Mouse (Mus musculus) brain, adult 2 months (tissue): ENCODE data around the gene Akap5.
A peak's percentile ranks its signal among the peaks of the same experiment; 100 is the strongest.

Source experiments
- DNase-seq: peaks from one replicate; pipeline ENCODE4 v3.0.0; 2011; ENCODE audit warnings: low read depth, low spot score

Gene Akap5

DNA sequence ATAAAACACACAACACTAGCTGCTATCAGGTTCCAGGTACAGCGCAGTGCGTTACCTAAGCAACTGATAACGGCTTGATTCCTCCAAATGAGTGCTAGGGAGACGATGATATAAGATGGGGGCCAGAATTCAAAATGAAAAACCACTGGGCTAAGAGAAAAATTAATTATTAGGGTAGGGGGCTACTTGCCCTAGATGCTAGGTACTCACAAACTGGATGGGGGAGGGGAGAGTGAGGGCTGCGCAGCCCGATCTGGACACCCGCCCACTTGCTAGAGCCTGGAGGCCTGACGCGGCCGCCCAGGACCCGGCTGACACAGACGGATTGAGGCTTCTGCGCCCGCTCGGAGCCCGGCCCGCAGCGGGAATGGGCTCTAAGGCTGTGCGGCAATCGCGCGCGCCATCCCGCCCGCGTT lies 44.1 kb downstream of the Akap5 start:
- DNase-seq = peak; percentile 79

DNA sequence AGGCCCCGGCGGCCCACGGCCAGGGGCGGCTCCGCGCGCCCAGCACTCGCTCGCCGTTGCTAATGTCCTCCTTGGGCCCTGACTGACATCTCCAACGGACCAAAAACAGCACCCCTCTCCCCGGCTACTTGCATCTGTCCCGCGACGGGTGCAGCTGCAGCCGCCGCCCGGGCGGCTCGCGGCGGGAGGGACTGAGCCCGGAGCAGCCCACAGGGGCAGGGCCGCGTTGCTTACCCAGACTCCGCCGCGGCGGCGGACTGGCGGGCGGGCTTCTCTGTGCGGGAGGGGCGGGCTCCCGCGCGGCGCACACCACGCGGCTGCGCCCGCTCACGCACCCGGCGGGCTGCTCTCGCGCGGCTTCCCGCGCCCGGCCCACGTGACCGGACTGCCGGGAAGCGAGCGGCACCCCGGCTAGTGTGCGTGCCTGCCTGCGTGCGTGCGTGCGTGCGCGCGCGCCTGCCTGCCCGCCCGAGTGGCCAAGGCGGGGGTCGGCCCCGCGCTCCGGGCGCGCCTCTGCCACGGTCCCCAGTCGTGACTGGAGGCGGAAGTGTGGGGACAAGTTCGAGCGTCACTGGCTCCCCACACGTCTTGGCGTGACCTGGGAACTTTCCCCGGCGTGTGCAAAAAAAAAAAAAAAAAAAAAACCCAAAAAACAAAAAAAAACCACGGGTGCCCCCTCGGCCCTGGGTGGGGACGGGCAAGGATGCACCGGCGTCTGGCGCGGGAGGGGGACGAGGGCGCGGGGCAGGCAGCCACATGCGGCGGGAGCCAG lies 44.7 kb downstream of the Akap5 start, which contains the start of gene Zbtb25:
TSS of gene Zbtb25 (minus strand) at position 397 of the 772 bp plus-strand sequence.
- peak; percentile 98 for DNase-seq

DNA sequence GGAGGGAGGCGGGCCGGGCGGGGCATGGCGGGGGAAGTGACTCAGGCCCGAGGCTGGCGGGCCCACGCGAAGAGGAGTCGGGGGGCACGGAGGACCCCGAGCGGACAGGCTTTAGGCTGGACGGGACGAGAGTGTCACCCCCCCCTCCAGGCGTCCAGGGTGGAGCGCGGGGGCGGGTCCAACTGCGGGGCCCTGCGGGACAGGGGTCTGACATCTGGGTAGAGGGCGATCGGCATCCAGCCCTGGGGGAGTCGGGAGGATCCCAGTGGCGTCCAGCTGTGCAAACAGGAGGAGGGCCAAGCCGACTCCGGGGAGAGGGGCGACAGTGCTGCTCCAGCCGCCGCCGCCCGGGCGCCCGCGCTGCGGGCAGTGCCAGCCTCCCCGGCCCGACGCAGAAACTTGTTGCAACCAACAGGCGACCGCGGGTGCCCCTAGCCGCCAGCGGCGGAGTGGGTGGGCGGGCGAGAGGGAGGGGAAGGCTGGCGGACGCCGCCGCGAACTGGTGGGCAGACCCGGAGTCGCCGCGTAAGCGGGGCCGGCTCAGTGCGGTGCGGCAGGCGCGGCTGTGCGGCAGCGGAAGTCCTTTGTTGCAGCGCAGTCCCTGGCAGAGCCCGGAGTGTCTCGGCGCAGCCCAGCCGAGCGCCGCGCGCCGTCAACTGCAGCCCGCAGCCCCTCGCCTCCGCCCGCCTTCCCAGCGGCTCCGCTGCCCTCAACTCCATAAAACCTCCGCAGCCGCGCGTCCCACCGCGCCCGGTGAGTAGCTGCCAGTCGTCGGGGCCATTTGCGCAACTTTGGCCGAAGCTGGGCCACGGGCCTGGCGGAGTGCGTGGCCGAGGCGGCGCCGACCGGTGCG lies 45.5 kb downstream of the Akap5 start, which contains the start of gene Zbtb1:
TSS of gene Zbtb1 (plus strand) at position 289 of the 853 bp plus-strand sequence.
- DNase-seq = peak; percentile 88

GRCm38 (mm10) chr12:76370831-76371571 lies 46.3 kb downstream of the Akap5 start:
- DNase-seq = peak; percentile 80

DNA sequence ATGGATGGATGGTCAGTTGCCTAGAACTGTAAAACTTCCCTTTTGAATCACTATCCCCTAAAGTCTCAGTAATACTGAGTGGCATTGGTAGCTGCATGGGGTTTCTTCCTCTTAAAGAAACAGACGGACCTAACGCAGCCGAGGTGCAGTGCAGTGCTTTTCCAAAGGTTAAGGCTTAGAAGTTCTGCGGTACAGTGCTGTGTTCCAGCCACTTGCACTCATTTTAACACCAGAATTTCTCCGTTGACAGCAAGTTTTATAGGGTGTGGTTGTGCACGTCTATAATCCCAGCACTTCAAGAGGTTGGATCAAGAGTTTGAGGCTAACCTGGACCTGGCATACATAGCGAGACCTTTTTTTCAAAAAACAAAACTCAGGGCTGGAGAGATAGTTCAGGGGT lies 47.4 kb downstream of the Akap5 start:
- DNase-seq = no peak

- no peak for DNase-seq
Observed at GRCm38 (mm10) chr12:76372881-76373818, 48.5 kb downstream of the Akap5 start.

DNA sequence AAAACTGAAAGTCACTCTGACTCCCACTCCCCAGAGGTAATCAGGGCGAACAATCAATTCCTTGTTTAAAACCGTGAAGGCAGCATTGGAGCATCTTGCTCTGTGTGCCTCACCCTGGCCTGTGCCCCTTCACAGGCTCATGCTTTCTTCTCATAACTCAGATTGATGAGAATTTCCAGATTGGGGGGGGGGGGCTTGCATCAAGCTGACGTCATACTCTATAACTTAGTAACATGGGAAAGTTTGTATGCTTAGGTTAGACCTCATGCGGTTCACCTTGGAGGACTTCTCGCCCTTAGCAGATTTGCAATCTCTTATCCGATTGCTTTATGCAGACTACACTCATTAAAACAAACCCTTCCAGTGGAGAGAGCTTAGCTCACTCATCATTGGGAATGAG lies 49.3 kb downstream of the Akap5 start:
- DNase-seq = no peak

DNA sequence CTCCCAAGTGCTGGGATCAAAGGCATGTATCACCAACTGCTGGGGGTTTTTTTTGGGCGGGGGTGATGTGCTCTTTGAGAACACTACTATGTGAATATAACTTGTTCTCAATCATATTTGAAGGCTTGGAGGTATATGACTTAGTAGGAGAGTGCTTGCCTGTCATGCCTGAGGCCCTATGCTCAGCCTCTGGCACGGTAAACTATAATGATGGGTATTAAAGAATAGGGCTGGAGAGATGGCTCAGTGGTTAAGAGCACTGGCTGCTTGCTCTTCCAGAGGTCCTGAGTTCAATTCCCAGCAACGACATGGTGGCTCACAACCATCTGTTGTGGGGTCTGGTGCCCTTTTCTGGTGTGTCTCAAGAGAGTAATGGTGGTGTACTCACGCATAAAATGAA lies 50.2 kb downstream of the Akap5 start:
- no peak for DNase-seq

DNA sequence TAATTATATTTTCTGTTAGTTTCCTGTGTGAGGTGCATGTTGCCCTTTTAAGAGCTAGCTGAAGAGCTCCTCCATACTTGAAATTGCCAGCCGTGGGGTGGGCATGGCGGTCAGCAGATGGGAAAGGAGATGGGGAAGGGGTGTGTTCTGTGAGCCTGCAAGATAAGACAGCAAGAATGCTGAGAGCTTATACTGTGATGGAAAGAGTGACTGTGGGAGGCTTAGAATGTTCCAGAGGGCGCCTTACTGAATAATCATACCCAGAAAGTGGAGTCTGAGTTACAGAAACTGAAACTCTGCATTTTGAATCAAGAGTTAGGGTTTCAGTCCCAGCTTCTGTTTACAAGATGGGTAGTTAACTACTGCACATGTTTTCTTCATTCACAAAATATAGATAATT lies 50.8 kb downstream of the Akap5 start:
- no peak for DNase-seq

GRCm38 (mm10) chr12:76376649-76377048 lies 52.0 kb downstream of the Akap5 start:
- DNase-seq = peak; percentile 56

GRCm38 (mm10) chr12:76377059-76377458 lies 52.4 kb downstream of the Akap5 start:
- no peak for DNase-seq

DNA sequence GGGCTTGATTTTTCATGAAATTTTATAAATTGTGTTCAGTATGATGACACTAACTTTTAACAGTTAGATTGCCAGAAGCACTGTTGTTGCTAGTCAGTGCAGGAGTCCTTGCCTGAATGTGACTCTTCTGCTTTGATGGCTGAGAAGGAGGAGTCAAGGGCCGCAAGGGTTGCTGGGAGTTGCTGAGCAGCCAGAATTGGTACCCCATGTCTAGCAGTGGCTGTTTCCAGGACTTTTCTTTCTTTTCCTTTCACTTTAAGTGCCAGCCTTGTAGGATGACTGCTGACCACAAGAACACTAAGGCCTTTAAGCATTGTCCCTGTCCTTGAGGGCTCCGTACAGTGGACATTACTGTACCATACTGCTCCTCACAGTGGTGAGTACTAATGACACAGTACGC lies 53.0 kb downstream of the Akap5 start:
- no peak for DNase-seq

DNA sequence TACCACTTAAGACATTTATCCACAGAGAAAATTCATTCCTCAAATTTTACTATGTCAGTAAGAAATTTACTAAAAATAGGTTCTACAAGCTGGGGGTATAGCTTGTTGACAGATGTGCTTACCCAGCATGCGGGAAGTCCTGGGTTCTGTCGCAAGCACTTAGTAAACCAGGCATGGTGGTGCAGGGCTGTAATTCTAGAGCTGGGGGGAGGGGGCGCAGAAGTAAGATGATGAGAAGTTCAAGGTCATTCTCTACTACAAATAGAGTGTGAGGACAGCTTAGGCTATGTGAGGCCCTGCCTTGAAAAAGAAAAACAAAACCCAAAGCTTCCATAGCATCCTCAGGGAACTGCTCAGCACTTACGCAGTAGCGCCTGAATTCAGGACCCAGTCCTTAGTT lies 53.9 kb downstream of the Akap5 start:
- DNase-seq = no peak

GRCm38 (mm10) chr12:76380151-76380550 lies 55.5 kb downstream of the Akap5 start:
- DNase-seq = no peak
